Mouse (Mus musculus): ENCODE data around the gene B9d2.

DNA sequence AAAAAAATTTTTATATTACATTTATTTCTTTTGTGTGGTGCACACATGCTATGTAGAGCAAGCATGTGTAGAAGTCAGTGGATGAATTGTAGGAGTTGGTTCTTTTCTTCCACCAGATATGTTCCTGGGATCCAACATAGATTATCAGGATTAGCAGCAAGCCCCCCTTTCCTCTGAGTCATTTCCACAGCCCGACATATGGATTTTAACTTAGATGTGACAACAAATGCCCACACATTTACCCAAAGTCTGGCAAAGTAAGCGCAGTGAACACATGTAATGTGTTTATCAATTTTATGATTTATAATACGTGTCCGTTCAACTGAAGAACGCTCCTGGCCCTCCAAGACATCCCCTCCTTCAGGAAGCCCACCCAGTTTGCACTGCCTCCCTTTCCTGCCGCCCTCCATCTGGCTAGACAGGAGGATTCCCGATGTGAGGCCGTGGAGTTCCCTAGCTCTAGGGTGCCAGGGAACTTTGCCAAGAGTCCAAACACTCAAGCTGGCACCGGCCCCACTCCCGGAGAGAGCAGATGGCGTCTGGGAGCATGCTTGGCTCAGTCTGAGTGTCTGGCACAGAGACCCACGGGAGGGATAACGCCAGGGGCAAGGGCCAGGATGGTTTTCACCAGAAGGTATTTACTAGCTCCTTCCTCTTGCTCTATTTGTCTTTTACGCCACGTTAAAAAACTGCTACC, 4.3 kb upstream of the B9d2 start:
- no peak for TF ChIP-seq MAFK (IDR thresholded peaks at IDR 0.05; ENCODE audit: insufficient read depth, low read depth, low read length)
- TF ChIP-seq ZC3H11A (IDR thresholded peaks at IDR 0.05; ENCODE audit: borderline replicate concordance, low read depth, low read length): no peak
- no peak for TF ChIP-seq CHD2 (IDR thresholded peaks at IDR 0.05; ENCODE audit: low read depth, low read length)
- TF ChIP-seq HCFC1 (IDR thresholded peaks at IDR 0.05; ENCODE audit: borderline replicate concordance, insufficient read depth, low read length): no peak
- no peak for TF ChIP-seq ZNF384 (IDR thresholded peaks at IDR 0.05; ENCODE audit: low read depth, low read length)
